Mouse (Mus musculus) left cerebral cortex, postnatal 36 days (tissue): ENCODE data around the gene Gpatch8. TPM values are rescaled to one million over a fixed set of nuclear protein-coding genes. Genes with fewer than 3 reads are reported as not detected.
"Not testable (repeated sequence)": the region's sequence is repeated elsewhere in the genome, so short reads cannot be mapped to it uniquely, and the experiment has no call there.

Experiments used
- DNase-seq, 2 experiments: peaks; one replicate each; pipeline ENCODE4 v3.0.0; 2021 to 2022; ENCODE audit warnings: low spot score in 2 of 2, mixed read lengths in 1 of 2
- intact Hi-C: fragments of 180-260 bp; cut with DNase I; formaldehyde crosslinking; loops from one replicate; pipeline ENCODE4 v1.15.1; 2025
- total RNA-seq, 2 experiments: library from RNA; stranded (reverse); gene quantifications; 2 replicates each; pipeline ENCODE4 v1.2.3; 2021

Gene Gpatch8
- total RNA-seq, 2 experiments from 2014 or later: 46.0 to 65.5 TPM

DNA sequence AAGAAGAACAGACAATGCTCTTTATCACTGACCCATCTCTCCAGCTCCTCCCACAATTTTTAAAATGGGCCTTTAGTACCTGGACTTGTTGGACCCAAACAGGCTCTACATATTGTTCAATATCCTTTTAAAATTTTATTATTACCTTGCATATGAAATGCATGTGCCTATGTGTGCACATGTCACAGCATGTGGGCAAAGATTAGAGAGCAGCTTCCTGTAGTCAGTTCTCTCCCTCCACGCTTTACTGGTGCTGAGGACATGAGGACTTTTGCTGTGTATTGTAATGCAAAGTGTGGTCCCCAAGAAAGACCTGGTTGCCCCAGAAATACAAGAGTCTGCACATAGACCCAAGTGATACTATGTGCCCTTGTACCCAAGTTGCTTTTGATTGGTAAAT, 18.8 kb upstream of the Gpatch8 start:
- intact Hi-C loops: no loop called here
- no peak for DNase-seq

DNA sequence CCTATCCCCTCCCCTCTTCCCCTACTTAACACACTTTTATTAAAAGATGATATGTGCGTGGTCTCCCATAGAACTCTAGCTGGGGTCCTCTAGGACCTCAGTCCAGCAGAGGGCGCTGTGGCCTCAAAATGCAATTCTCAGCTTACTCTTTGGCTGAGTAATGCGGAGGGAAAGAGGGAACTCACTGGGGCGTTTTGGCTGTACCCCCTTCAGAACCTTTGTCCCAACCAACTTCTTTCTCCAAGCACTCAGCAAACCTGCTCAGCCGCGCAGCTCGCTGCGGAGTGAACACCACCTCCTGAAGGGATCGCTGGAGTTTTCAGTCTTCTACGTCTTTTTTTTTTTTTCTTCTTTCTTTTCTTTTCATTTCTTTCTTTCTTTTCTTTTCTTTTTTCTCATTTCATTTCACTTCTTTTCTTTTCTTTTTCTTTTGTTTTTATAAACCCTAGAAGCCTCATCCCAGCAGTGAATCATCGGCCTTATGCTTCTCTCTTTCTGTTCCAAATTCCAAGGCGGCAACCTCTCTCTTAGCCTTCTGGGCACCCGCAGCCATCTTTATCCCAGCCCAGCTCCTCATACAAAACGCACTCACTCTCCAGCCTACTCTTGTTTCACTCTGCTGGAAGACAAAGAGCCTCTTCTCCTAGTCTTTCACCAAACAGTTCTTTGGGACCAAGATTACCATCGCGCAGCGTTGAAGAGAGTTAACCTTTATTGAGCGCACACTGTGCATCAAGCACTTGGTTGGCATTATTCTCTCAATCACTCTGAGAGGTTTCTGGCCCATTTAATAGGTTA, 16.9 kb upstream of the Gpatch8 start:
- DNase-seq: peak; percentile 69 to 78
- intact Hi-C loops: loop anchor here (1.0 to 5.0 kb wide), 2 partner anchors 78 to 86 kb away; no protein-coding TSS in a partner anchor

DNA sequence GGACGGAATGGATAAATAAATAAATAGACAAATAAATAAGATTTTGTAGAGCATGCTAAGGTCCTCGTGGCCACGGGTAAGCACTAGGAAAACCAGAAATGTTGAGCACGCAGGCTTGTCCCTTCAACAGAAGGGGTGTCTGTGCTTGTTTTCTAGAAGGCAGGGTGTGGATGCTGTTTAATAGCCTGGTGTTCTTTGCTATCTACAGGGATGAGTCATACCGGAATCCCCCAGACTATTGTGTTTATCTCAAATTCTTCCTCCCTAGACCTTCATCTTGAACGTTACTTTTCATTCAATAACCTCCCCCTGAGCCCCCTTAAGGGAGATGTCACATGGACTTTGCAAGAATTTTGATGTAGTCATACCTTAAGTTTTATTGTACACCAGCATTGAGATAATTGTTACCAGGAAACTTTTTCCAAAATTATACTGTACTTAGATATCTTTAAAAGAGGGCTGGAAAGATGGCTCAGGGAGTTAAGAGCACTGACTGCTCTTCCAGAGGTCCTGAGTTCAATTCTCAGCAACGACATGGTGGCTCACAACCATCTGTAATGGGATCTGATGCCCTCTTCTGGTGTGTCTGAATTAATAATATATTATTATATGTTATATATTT, 12.7 kb upstream of the Gpatch8 start:
- intact Hi-C loops: no loop called here
- DNase-seq: no peak

DNA sequence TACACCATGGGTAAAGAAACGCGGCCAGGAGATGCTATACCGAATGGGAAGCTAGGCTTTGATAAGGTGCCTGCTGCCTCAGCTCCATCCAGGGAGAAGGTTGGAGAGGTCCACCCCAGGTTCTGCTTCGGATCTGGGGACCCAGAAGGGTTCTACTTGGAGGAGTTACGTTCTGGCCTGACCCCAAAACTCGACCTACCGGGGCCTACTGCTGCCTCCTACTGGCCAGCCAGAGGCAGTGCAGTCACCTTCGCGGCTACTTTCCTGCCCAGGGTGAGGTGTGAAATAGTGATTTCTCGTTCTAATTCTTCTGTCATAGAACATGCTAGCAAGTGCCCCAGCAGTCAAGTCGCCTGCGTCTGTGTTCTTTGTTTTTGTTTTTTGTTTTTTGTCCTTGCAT, 12.0 kb upstream of the Gpatch8 start:
- DNase-seq: no peak
- intact Hi-C loops: no loop called here

DNA sequence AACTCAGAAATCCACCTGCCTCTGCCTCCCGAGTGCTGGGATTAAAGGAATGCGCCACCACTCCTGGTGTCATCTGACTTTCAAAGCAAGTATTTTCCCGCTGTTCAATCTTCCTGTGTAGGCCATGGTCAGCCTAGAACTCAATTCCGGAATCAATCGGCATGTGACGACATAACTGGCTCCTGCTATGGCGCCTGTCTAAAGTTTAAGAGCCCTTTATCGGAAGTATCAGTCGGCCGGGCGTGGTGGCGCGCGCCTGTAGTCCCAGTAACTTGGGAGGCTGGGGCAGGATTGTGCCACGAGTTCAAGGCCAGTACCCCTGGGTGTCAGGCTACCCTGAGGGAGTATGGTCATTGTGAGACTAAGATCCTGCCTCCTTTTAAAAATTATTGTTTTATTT, 11.5 kb upstream of the Gpatch8 start:
- DNase-seq: no peak
- intact Hi-C loops: no loop called here

DNA sequence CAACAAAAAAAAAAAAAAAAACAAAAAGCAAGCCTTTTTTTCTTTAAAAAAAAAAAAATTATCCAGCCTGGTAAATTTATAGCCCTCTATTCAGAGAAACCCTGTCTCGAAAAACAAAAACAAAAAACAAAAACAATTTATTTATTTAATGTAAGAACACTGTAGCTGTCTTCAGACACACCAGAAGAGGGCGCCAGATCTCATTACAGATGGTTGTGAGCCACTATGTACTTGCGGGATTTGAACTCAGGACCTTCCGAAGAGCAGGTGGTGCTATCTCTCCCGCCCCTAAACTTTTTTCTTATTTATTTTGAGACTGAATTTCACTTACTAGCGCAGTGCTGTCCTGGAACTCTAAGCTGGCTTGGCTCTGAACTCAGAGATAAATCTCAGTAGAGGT, 11.0 kb upstream of the Gpatch8 start:
- intact Hi-C loops: no loop called here
- no peak for DNase-seq

- DNase-seq: no peak
- intact Hi-C loops: no loop called here
Observed at GRCm38 (mm10) chr11:102566290-102566689, 10.1 kb upstream of the Gpatch8 start.

DNA sequence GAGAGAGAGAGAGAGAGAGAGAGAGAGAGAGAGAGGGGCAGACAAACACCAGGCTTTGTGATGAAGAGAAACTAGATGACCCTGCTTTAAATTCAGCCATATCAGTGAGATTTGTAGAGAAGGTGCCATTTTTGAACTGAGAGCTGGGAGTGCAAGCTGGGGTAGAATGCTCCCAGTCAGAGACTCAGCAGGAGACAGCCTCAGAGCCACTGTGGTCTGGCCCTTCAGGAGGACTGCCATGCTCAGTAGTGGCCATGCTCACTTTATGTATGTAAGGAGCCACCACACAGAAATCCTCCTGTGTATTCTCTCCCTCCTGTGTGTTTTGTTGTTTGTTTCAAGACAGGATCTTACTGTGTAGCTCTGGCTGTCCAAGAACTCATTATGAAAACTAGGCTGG, 9.5 kb upstream of the Gpatch8 start:
- DNase-seq: no peak
- intact Hi-C loops: no loop called here

DNA sequence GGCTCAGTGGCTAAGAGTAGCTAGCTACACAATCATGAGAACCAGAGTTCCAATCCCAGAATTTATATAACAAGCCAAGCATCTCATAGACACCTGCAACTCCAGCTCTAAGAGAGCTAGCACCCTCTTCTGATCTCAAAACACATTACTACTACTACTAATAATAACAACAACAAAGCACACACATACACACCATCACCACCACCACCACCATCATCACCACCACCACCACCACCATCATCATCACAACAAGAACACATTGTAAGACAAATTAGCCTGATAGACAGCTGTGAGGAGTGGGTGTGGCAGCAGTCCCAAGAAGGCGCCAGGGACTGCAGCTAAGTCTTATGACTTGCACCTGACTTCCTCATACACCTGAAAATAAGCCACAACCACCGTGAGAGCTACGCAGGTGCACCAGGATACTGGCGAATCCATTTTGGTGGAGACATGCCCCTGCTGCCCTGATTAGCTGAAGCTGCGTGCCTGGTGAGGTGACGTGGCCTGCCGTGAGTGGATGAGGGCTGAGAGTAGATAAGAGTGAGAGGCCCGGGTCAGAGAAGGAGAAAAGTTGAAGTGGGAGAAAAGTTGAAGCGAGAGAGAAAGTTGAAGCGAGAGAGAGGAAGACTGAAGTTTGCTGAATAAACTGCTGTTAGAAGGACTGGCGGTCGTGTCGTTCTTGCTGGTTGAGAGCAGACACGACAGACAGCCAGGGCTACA, 8.9 kb upstream of the Gpatch8 start:
- DNase-seq, intact Hi-C loops: not testable (repeated sequence)

GRCm38 (mm10) chr11:102558704-102559103, 2.5 kb upstream of the Gpatch8 start:
- intact Hi-C loops: loop anchor here (10.0 kb wide), 1 partner anchor 74 kb away; no protein-coding TSS in a partner anchor
- no peak for DNase-seq

GRCm38 (mm10) chr11:102557386-102557785, 1.2 kb upstream of the Gpatch8 start:
- no peak for DNase-seq
- intact Hi-C loops: loop anchor here (10.0 kb wide), 1 partner anchor 73 kb away; no protein-coding TSS in a partner anchor

DNA sequence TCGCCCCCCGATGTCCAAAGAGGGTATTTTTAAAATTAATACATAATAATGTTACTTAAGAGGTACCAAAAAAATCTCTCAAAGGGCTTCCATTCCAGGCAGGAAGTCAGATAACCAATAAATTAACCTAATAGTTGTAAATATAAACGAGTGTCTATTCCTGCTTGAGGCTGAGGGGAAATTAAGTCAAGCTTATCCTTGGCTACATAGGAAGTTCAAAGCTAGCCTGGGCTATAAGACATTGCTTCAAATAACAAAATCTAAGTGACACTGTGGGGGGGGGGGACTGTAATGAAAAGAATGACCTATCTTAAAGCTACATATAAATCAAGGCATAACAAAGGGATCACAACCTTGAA, 503 bp upstream of the Gpatch8 start:
- DNase-seq: no peak
- intact Hi-C loops: loop anchor here (10.0 kb wide), 1 partner anchor 72 kb away; no protein-coding TSS in a partner anchor

DNA sequence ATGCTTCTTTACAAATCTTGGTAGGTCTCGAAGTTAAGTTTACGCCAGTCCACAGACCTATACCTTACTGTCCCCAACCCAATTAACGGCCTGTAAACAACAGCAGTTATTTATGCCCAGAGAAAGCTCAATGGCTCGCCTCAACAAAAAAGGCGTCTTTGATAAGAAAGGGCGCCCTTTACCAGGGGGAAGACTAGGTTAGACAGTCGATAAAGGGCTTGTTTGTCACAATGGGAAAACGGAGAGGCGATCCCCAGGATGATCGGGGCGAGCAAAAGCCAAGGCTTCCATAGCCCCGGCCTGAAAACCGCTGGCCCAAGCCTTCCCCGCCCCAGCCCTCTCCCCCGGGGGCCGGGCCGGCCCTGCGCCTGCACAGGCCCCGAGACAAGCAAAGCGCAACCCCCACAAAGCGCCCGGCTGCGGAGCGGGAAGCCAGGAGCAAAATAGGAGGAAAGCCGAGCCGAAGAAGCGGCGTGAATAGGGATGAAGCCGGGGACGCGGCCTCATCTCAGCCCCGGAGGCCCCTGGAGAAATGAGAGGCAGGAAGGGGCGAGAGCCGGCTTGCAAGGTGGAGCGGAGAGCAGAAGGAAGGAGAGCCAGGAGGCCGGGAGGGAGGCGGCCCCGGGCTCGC, 677 bp downstream of the Gpatch8 start:
- no peak for DNase-seq

GRCm38 (mm10) chr11:102552051-102552450, 4.1 kb downstream of the Gpatch8 start:
- no peak for DNase-seq
- intact Hi-C loops: loop anchor here (10.0 kb wide), 1 partner anchor 67 kb away; no protein-coding TSS in a partner anchor

More for the DNA sequence above, 677 bp downstream of the Gpatch8 start:
- intact Hi-C loops: loop anchor here (10.0 kb wide), 1 partner anchor 71 kb away; no protein-coding TSS in a partner anchor

GRCm38 (mm10) chr11:102551176-102551575, 5.0 kb downstream of the Gpatch8 start:
- intact Hi-C loops: loop anchor here (10.0 kb wide), 1 partner anchor 66 kb away; no protein-coding TSS in a partner anchor
- DNase-seq: no peak

- intact Hi-C loops: no loop called here
- DNase-seq: no peak
Observed at GRCm38 (mm10) chr11:102541471-102541870, 14.7 kb downstream of the Gpatch8 start.

DNA sequence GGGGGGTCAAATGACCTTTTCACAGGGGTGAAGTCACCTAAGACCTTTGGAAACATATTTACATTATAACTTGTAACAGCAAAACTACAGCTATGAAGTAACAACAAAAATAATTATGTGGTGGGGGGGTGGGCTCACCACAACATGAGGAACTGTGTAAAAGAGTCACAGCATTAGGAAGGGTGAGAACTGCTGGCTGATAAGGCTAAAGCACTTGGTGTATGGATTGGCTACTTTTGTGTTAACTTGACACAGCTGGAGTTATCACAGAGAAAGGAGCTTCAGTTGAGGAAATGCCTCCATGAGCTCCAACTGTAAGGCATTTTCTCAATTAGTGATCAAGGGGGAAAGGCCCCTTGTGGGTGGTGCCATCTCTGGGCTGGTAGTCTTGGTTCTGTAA, 15.9 kb downstream of the Gpatch8 start:
- DNase-seq, intact Hi-C loops: not testable (repeated sequence)

GRCm38 (mm10) chr11:102539690-102540089, 16.5 kb downstream of the Gpatch8 start:
- intact Hi-C loops: no loop called here
- DNase-seq: no peak

DNA sequence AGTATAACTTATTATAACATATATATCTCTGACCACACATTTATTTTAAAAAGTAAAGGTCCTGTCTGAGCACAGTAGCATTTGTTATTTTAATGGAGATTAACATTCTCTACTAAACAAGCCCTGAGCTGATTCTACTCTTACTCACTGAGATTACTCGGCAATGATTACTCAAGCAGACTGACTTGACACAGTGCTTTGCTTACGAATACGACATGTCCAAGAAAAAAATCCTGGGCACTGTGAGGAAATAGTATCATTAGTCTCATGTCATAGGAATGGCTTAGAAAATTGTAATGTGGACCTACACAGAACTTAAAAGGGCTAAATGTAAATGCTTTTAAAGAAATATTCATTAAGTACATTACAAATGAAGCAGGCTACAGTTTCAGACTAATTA, 20.0 kb downstream of the Gpatch8 start:
- intact Hi-C loops: no loop called here
- DNase-seq: no peak

DNA sequence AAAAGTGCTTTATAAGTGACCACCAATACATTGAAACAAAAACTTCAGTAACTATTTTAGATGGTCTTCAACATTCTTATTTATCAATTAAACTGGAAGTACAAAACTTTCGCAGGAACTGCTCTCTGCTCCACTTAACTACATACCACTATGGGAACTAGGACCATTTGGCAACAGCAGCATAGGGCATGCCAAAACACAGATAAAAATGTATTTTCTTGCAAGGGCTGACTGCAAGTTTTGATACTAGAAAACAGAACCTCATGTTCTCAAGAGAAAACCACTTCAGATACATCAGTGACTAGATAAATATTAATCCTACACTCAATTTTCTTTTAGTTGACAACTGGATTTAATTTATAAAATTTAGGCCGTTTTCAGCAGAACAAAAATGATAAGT, 22.1 kb downstream of the Gpatch8 start:
- intact Hi-C loops: no loop called here

More for the DNA sequence above, 22.1 kb downstream of the Gpatch8 start:
- DNase-seq: no peak
